Mouse (Mus musculus): ENCODE results near the gene Rtcb. TPM values are rescaled to one million over a fixed set of nuclear protein-coding genes. Genes with fewer than 3 reads are reported as not detected.

The Rtcb gene
- total RNA-seq (2021): 106 and 127 TPM in 2 replicates
- long read RNA-seq, transcript Rtcb-201 (12 exons, 2,009 nt): major isoform, 199 of 213 reads
- long read RNA-seq, partial matches to known transcripts: 5 of 213 reads
- long read RNA-seq, other reads (novel, unspliced or antisense): 9 of 213 reads

DNA sequence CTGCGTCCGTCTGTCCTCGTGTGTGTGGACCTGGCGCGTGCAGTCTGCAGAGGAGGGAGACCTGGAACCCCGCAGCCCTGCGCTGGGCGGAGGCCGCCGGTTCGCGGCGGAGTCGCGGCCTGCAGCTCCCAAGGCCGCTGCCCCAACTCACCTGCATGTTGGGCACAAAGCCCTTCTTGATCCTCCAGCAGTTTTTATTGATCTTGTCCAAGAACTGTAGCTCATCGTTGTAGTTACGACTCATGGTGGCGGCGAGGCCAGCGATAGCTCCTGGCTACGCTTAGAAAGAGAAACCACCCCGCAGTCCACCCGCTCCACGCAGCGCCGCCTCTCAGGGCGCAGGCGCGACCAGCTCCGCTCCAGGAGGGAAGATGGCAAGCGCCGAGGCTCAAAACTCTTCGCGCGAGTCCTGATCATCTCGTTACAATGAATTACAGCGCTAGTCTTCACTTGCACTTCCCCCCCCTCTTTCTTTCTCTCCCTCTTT lies at the start of gene Rtcb:
Rtcb (minus strand) TSS at position 360 of the 487 bp plus-strand sequence.
- DNase-seq: peak; percentile 98

DNA sequence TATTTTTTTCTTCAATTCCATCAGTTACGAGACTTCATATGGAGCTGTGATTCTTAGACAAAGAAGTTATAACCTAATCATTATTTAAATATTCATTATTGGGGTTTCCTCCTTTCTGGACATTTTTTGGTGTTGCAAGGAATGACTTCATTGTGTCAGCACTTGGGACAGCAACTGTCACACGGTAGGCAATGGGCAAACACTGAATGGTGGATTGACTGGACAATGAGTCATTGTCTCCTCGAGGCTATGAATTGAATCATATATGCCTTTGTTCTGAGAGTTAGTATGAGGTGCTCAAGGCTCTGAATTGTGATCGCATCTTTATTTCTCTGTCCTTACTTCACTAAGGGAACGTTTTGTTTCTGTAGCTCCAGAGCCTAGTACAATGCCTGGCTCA lies 48.8 kb upstream of the Rtcb start:
- no peak for DNase-seq

DNA sequence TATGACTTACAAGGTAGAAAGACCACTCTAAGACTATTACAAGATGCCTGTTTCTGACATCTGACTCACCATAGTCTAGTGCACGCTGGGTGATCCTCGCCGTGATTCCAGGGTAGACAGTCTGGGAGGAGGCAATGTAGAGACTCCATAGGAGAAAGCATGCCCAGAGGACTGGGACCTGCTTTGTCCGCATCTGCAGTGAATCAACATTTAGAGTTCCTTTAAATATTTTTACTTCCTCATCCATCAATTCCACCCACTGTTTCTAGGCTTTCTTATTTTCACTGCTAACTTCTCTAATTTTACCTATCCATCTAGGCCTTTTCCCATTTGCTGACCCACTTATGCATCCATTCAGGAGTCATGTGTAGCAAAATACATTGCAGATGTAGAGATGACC lies 42.8 kb upstream of the Rtcb start:
- DNase-seq: no peak

DNA sequence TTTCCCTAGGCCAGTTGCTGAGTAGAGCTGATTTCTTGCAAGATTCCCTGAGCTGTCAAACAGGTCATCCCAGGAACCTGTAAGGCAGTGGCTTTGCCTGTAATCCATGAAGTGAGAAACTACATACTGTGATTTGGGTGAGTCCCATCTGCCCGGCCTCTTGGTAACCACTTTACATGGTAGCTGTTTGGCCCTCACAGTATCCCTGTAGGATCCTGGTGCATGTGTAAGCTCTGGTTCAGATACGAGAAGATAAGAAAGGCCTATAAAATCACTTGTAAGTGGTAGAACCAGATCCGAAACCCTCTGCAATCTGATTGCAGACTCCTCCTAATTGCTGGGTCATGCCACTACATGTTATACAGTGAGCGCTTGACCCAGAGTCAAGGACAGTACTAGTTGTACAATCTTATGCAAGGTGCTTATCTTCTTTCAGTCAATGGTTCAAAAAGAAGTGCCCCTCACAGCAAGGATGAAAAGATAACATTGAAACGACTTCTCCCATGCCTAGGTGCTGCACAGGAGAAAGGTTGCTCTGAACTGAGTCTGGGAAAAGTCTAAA lies 37.0 kb upstream of the Rtcb start:
- no peak for DNase-seq

DNA sequence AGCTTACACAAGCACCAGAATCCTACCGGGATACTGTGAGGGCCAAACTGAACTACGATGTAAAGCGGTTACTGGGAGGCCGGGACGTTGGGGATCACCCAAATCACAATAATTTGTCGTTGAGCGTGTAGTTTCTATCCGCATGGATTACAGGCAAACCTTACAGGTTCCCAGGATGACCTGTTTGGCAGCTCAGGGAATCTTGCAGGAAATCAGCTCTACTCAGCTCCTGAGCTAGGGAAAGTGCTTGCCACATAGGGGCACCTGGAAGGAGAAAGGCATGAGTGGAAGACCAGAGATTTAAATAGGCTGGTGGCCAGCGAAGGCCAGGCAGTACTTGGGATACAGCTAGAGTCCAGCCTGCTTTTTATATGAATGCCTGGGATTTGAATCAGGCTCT lies 36.2 kb upstream of the Rtcb start:
- no peak for DNase-seq

DNA sequence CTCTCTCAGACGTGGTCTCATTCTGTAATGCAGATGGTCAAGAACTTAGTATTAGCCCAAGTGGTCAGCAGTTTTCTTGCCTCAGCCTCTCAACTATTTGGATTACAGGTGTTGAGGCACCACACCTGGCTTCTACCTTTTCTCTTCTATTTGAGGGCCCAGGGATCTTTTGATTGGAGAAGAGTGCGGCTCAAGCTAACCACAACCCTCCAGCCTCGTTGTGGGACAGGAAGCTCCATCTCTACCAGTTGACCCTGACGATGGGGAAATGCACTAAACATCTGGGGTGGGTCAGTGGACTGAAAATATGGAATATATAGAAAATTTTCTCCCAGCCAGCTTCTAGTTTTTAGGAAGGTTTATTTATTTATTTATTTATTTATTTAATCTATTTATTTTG lies 34.8 kb upstream of the Rtcb start:
- DNase-seq: no peak

DNA sequence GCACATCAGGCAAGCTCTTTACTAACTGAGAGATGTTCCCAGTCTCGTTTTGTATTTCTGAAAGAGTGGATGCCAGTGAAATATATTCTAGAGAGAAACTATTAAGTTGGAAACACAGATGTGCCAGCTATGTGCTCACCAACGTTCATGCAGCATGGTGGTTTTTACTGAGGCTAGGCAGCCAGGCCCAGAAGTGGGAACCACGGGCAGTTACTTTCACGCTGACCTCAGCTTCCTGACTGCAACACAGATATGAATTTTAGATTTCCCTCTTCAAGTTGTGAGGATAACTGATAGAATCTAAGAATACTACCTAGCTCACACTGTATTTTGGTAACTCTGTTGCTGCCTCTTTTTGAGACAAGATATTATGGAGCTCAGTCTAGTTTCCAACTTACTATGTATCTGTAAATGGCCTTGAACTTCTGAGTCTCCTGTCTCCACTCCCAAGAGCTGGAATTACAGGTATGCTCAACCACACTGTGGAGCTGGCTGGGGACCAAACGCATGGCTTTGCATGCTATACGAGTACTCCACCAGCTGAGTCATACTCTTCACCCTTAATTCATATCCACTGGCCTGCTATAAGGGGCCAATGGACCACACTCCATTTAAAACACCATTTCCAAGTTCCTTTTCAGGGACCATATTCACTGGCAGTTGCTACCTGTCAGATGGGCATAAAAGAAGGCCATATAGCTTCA lies 31.9 kb upstream of the Rtcb start:
- DNase-seq: no peak

DNA sequence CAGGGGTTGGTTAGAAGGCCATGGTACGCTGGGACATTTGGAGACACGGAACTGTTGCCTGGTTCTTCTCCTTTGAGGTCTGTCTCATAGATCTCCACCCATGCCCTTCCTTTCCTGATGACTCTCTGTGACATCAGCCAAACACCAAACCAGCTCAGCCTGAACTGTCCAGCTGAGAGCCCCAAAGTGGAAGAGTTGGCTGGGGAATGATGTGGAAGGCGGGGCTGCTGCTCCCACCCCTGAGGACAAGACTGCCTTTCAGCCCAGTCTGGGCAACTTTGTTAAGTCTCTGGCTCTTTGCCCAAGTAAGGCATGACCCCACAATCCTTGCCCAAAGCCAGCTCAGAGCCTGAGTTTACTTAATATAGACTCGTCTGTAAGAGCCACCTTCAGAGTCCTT lies 15.3 kb upstream of the Rtcb start:
- DNase-seq: no peak

DNA sequence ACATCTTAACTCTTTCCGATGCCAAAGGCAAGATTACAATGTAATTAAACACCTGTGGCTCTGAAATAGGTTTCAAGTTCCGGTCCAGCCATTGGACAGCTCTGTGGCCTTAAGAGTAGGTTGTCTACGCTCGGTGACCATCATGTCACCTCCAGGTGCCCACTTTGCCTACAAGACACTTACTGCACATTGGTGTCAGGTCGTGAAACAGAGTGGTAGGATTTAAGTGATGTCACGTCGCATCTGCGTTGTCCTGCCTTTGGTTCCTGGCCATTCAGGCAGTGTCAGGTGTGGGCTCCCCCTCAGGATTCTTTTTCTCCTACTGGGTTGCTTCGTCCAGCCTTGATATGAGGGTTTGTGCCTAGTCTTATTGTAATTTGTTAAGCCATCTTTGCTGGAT lies 14.2 kb upstream of the Rtcb start:
- DNase-seq: no peak

DNA sequence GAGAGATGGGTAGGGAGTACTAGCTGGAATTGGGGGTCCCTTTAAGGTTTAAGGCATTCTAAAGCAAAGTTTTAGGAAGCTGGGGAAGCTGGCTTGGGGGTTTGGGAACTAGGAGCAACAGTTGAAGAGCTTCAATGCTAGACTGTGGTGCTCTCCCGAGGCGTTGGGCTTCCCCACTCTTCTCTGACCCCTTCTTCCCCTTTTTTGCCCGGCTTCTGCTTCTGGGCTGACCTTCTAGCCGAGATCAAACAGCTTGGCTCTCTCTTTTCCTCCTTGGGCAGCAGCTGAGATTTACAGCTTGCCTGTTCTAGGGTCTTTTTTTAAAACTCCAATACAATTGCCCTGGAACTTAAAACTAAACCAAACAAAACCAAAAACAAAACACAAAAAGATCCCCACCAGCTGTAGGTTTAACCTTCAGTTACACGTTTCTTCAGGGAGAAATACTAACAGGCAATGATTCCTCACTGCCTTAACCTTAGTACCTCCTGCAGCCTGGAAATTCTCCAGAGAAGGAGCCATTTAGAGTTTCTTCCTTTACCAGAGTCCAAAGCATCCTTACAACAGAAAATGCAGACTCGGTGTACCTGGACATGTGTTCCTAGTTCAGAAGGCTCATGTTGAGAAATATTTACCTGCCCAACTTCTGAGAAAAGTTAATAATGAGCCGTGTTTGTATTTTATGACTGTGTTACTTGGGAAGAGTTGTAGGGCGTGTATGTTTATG lies 12.4 kb upstream of the Rtcb start:
- DNase-seq: no peak

DNA sequence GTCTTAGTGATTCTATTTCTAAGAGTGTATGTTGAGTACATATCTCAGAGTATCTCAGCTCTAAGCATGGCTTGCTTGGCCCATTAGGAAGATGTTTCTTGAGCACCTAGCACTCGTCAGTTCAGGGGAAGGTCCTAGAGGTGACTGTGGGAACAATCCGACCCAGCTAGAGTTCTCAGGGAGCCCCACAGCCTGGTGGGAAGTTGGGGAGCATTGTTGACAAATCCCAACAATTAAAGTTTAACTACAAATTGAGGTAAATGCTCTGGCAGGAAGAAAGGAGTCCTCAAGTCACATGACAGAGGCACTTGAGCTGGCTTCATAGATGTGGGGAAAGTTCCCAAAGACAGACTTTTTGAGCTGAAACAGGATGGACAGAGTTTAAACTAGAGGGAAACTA lies 11.1 kb upstream of the Rtcb start:
- DNase-seq: no peak

DNA sequence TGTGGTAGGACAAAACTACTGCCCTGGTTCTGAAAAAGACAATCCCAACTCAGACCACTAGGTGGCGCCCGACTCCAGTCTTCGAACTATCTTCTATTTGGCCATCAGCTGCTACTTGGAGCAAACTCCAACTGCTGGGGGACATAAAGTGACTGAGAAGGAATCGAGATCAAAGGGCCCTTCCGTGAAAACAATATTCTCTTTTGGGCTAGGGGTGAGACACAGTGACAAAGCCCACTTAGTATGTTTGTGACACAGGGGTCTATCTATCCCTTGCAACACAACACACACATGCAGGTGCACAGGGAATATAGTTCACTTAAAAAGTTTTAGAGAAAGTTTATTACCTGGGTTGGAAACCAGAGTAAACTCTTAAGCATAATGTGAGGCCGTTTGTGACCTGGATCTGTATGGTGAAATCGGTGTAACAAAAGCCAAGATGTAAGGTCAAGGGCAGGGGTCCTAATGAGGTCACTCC lies 10.6 kb upstream of the Rtcb start:
- peak; percentile 84 for DNase-seq

DNA sequence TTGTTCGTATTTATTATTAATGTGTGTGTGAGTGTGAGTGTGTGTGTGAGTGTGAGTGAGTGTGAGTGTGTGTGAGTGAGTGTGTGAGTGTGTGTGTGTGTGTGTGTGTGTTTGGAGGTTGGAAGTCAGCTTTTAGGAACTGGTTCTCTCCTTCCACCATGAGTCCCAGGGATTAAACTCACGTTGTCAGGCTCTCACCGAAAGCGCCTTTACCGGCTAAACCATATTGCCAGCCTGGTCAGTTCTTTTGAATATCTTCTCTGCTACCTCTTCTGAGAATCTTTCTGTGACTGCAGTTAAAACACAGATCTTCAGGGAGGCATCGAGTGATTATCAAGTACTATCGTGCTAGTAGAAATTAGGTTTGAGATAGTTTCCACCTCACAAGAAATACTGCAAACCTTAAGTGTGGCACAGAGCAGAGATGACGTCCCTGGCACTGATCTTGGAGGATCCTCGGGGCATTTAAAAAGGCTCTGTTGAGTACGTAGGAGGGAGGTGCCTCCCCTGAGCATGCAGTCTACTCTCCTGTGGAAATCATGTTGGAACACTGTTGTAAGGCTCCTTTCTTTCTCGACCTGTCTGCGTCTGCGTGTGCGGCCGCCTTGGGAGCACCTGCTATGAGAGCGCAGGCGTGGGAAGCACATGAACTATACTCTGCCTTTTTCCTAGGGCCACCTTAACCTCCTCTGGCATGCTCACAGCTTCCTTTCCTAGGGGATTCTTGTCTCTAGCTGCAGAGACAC lies 10.0 kb upstream of the Rtcb start:
- no peak for DNase-seq

DNA sequence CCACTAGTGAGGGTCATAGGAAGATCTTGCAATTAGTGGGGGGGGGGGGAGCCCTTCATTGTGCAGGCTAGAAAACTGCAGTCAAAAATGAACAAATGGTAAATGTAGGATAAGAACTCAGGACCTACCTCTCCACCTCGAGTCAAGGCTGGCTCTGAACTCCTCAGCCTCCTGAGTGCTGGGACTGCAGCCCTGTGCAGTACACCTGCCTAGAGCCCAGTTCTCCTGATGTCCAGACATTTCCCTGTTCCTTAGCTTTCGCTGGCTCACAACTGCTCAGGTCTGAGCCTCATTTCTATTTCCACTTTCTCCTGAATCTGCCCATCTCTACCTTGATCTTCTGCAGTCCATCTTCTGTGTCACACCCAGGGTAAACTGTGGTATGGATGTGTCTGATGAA lies 8.9 kb upstream of the Rtcb start:
- DNase-seq: no peak

DNA sequence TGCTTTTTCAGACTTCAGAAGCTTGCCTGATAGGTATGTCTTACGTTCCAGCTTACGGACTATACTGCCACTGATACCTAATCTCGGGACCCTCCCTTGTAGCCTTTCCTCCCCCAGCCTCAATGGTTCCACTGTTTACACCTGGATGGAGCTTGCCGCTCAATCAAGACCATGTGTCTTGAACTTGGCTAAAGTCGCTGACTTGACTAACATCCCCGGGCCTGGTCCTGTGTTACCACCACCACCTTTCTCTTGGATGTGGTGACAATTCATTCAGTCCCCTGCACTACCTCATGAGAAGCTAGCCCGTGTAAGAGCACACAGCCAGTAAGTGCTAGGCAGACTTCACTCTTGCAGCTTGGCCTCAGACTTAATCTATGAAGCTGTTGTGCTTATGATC lies 6.7 kb upstream of the Rtcb start:
- DNase-seq: no peak

DNA sequence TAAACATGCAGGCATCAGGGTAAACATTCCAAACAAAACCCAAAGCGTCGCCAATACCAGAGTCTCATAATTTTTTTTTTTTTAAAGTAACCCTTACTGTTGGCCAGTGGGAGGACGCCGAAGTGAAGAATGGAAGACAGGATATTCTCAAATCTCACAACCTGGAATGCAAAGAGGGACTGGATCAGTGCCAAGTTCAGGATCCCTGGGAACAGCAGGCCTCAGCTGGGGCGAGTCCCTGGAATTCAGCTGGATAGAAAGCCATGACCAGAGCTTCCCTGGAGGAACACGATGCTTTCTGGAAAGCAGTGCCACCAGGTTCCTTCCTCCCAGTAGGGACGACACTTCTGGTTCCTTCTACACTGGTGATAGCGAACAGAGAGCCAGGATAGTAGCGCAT lies 5.3 kb upstream of the Rtcb start:
- DNase-seq: no peak

DNA sequence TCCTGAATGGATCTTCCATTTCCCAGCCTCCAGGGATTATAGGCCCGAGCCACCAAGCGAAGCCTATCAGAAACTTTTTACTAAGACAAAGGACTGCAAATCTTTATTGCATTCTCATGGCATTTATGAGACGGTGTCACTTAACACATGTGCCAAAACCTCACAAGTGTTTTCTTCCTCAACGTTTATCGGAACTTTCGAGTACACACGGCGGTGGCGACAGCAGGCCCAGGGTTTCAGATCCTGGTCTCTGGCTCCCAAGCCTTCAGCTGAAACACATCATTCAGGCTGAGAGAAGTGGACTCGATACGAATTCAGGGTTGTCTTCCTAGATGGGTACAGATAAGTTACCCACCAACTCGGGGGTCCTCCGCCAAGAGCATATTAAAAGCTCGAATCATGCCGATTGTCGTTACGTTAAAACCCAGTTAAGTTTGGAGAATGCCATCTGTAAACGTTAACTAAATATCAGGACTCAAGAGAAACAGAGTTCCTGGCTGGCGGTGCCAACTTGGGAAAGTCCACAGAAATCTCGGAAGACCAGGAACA lies 678 bp downstream of the Rtcb start:
- DNase-seq: no peak

DNA sequence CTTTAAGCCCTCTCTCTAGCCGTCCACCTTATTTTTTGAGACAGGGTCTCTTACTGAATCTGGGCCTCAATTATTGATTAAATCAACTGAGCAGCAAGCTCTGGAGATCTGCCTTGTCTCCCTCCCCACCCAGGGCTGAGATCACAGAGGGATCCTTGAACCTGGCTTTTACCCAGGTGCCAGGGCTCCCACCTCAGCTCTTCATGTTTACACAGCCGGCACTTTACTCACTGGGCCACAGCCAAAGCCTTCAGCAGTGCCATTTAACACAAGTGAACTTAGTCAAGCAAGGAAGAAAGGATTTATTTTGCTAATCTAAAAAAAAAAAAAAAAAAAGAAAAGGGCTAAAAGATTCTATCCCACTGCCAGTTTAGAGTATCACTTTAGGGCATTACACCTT lies 3.2 kb downstream of the Rtcb start:
- DNase-seq: no peak

DNA sequence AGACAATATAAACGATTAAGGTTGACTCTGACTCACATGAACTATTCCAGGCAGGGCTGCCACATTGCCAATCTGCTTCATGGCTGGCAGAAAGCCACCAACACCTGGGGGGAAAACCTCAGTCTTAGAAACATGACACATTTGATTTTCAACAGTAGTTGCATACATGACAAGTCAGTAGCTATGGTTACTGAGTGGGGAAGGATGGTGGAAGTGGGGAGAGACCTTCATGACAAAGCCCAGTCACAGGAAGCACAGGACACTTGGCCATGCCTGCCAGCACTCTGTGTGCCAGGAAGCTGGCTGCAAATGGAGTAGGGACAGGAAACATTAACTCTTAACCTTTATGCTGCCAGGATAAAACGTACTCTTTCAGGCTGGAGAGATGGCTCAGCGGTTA lies 4.2 kb downstream of the Rtcb start:
- DNase-seq: peak; percentile 2

DNA sequence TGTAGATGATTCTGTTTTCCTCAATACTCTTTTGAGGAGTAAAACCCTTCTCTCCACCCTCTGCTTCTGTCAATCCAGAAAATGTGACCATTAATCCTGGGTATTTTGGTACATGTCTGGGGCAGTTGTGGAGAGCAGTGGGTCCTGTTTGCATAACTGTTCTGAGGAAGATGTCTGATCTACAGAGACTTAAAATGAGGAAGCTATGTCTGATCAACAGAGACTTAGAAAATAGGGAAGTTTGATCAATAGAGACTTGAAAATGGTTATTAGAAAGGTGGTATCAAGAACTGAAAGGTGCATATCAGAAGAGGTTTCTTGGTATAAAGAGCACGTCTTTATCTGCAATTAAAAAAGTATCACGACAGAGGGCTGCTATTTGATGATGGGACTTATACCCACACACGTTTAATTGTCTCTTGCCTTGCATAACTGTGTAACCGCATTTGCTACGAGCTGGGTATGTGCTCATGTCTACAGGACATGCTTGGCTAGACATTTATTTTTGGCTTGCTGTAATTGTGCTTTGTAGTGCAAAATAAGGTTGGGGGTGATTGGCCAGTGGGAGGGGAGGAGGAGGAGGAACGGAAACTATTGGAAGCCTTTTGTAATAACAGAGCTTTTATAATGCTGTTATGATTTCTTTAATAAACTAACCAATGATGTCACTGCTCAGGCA lies 5.7 kb downstream of the Rtcb start:
- no peak for DNase-seq

DNA sequence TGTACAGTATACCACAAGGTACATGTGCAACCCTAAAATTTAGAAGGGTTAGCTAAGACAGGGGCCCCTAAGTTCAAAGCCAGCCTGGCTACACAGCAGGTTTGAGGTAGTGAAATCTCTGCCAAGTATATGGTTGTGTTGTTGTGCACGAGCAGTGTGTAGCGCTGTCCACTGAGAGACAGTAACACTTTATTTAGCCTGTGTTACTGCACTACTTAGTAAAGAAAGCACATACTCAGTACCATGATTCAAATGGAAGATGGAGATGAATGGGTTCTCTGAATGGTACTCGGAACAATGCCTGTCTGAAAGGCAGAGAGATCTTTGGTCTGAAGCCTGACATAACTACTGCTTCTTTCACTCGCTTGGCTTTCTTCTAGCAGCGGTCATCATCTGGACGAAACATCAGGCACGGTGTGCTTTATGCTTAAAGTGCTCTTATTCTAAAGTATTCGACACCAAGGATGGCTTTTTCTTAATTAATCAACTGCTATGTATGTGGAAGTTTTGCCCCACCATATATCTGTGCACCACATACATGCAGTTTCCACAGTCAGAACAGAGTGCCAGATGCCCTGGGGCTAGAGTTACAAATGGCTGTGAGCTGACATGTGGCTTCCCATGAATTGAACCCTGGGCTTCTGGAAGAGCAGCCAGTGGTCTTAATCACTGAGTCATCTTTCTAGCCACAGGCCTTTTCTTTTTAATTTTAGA lies 9.0 kb downstream of the Rtcb start:
- no peak for DNase-seq
